Mouse (Mus musculus): ENCODE results near the gene Sucnr1.
"Not testable (repeated sequence)": the region's sequence is repeated elsewhere in the genome, so short reads cannot be mapped to it uniquely, and the experiment has no call there.

Sucnr1 gene

GRCm38 (mm10) chr3:60081648-60082047 is at the start of gene Sucnr1:
Gene Sucnr1 (plus strand): TSS chr3:60081869.
- DNase-seq (ENCODE audit: low read depth, low spot score), result no peak

- no peak for DNase-seq (ENCODE audit: low read depth, low spot score)
Measured at GRCm38 (mm10) chr3:60046221-60046913, 35.3 kb upstream of the Sucnr1 start.

GRCm38 (mm10) chr3:60053231-60053927 is 28.3 kb upstream of the Sucnr1 start:
- DNase-seq (ENCODE audit: low read depth, low spot score), result no peak

- DNase-seq (ENCODE audit: low read depth, low spot score), result no peak
Measured at GRCm38 (mm10) chr3:60053931-60054330, 27.7 kb upstream of the Sucnr1 start.

GRCm38 (mm10) chr3:60056451-60056850 is 25.2 kb upstream of the Sucnr1 start:
- no peak for DNase-seq (ENCODE audit: low read depth, low spot score)

GRCm38 (mm10) chr3:60057070-60057808 is 24.4 kb upstream of the Sucnr1 start:
- DNase-seq (ENCODE audit: low read depth, low spot score), result no peak

- no peak for DNase-seq (ENCODE audit: low read depth, low spot score)
Measured at GRCm38 (mm10) chr3:60057809-60058082, 23.9 kb upstream of the Sucnr1 start.

- no peak for DNase-seq (ENCODE audit: low read depth, low spot score)
Measured at GRCm38 (mm10) chr3:60078883-60079415, 2.7 kb upstream of the Sucnr1 start.

GRCm38 (mm10) chr3:60080572-60080971 is 1.1 kb upstream of the Sucnr1 start:
- no peak for DNase-seq (ENCODE audit: low read depth, low spot score)

GRCm38 (mm10) chr3:60082746-60083145 is 1.1 kb downstream of the Sucnr1 start:
- DNase-seq (ENCODE audit: low read depth, low spot score), result no peak

GRCm38 (mm10) chr3:60085729-60086128 is 4.1 kb downstream of the Sucnr1 start:
- no peak for DNase-seq (ENCODE audit: low read depth, low spot score)

- no peak for DNase-seq (ENCODE audit: low read depth, low spot score)
Measured at GRCm38 (mm10) chr3:60091321-60091720, 9.7 kb downstream of the Sucnr1 start.

- DNase-seq (ENCODE audit: low read depth, low spot score), result no peak
Measured at GRCm38 (mm10) chr3:60094386-60095156, 12.9 kb downstream of the Sucnr1 start.

GRCm38 (mm10) chr3:60096941-60097340 is 15.3 kb downstream of the Sucnr1 start:
- no peak for DNase-seq (ENCODE audit: low read depth, low spot score)

GRCm38 (mm10) chr3:60097485-60097884 is 15.8 kb downstream of the Sucnr1 start:
- no peak for DNase-seq (ENCODE audit: low read depth, low spot score)

- no peak for DNase-seq (ENCODE audit: low read depth, low spot score)
Measured at GRCm38 (mm10) chr3:60098521-60098920, 16.9 kb downstream of the Sucnr1 start.

- DNase-seq (ENCODE audit: low read depth, low spot score), result no peak
Measured at GRCm38 (mm10) chr3:60104462-60105109, 22.9 kb downstream of the Sucnr1 start.

- DNase-seq (ENCODE audit: low read depth, low spot score), result not testable (repeated sequence)
Measured at GRCm38 (mm10) chr3:60106446-60106845, 24.8 kb downstream of the Sucnr1 start.

GRCm38 (mm10) chr3:60107736-60108135 is 26.1 kb downstream of the Sucnr1 start:
- no peak for DNase-seq (ENCODE audit: low read depth, low spot score)

- no peak for DNase-seq (ENCODE audit: low read depth, low spot score)
Measured at GRCm38 (mm10) chr3:60108815-60109214, 27.1 kb downstream of the Sucnr1 start.

GRCm38 (mm10) chr3:60111135-60111710 is 29.6 kb downstream of the Sucnr1 start:
- no peak for DNase-seq (ENCODE audit: low read depth, low spot score)
